8 mouse cellular contexts compared by ENCODE assay signal in genomic region chr10:80171760-80172526, GRCm38 (mm10). TPM values are rescaled to one million over a fixed set of nuclear protein-coding genes. Genes with fewer than 3 reads are reported as not detected.
DNase-seq lines count a peak whose midpoint lies in the region; ATAC-seq lines count a peak whose summit lies in the region.

No protein-coding gene starts in this region.

- H3K4me2 ChIP-seq in heart, embryonic 14.5 days (ENCODE audit: low read length): peak overlapping the region; percentile 74
- H3K4me2 ChIP-seq in limb, embryonic 12.5 days: peak overlapping the region; percentile 73
- H3K4me2 ChIP-seq in stomach, embryonic 15.5 days: peak overlapping the region; percentile 70

- DNase-seq in adrenal gland, adult (ENCODE audit: inconsistent age in 2 of 2, low spot score in 1 of 2): peak; percentile 60 to 72
- no peak for DNase-seq in adrenal gland, postnatal 36 days
- DNase-seq in retina, postnatal 1 day: peak; percentile 43
- DNase-seq in retina, embryonic 14.5 days (ENCODE audit: low spot score): no peak
- no peak for DNase-seq in testis, postnatal 14 days (ENCODE audit: low spot score)

- no peaks in the 10 kb centered on the region for H3K9me3 ChIP-seq in heart, embryonic 14.5 days (ENCODE audit: control insufficient read depth, low read length)
- no peaks in the 10 kb centered on the region for H3K9me3 ChIP-seq in limb, embryonic 12.5 days
- H3K9me3 ChIP-seq in stomach, embryonic 15.5 days: no peaks in the 10 kb centered on the region

- peak overlapping the region in 1 of 2 experiments; percentile 60; a peak in 1 of 4 replicates for H3K4me3 ChIP-seq in heart, embryonic 14.5 days (ENCODE audit: control insufficient read depth in 1 of 2, insufficient read depth in 1 of 2, low read depth in 1 of 2, low read length in 2 of 2)
- H3K4me3 ChIP-seq in limb, embryonic 12.5 days (replicated peaks): peak overlapping the region; percentile 54
- peak overlapping the region; percentile 60; the same call in 1 of the 2 replicates for H3K4me3 ChIP-seq in stomach, embryonic 15.5 days (replicated peaks)

- H3K9ac ChIP-seq in heart, embryonic 14.5 days (ENCODE audit: low read length): peak overlapping the region; percentile 71
- H3K9ac ChIP-seq in limb, embryonic 12.5 days (replicated peaks): peak overlapping the region; percentile 23; the same call in 1 of the 2 replicates
- H3K9ac ChIP-seq in stomach, embryonic 15.5 days: no peak overlapping the region

- peaks cover 10 to 31% of the 10 kb centered on the region in 2 experiments for H3K4me1 ChIP-seq in heart, embryonic 14.5 days (ENCODE audit: control insufficient read depth in 2 of 2, insufficient read depth in 2 of 2, low read length in 2 of 2)
- peaks cover 41% of the 10 kb centered on the region for H3K4me1 ChIP-seq in limb, embryonic 12.5 days (replicated peaks)
- peaks cover 40% of the 10 kb centered on the region for H3K4me1 ChIP-seq in stomach, embryonic 15.5 days

- ATAC-seq in heart, embryonic 14.5 days (ENCODE audit: insufficient number of reproducible peaks, insufficient read depth, low FRiP score, low read depth): no peak
- ATAC-seq in limb, embryonic 12.5 days (ENCODE audit: insufficient number of reproducible peaks, insufficient read depth, low FRiP score, low TSS enrichment, low read depth): no peak
- no peak for ATAC-seq in stomach, embryonic 15.5 days (ENCODE audit: insufficient read depth, low FRiP score, low read depth)

- peaks cover 33% of the 10 kb centered on the region for H3K36me3 ChIP-seq in heart, embryonic 14.5 days (ENCODE audit: control insufficient read depth, insufficient read depth, low read length)
- H3K36me3 ChIP-seq in limb, embryonic 12.5 days: peaks cover 34% of the 10 kb centered on the region
- peaks cover 27% of the 10 kb centered on the region for H3K36me3 ChIP-seq in stomach, embryonic 15.5 days

- H3K27me3 ChIP-seq in heart, embryonic 14.5 days (ENCODE audit: control insufficient read depth, insufficient read depth, low read length): no peaks in the 10 kb centered on the region
- H3K27me3 ChIP-seq in limb, embryonic 12.5 days: no peaks in the 10 kb centered on the region
- no peaks in the 10 kb centered on the region for H3K27me3 ChIP-seq in stomach, embryonic 15.5 days (replicated peaks)

- H3K27ac ChIP-seq in heart, embryonic 14.5 days (replicated peaks in 1 of 2; ENCODE audit: control insufficient read depth in 1 of 2, insufficient read depth in 1 of 2, low read depth in 2 of 2, low read length in 2 of 2): peak overlapping the region in 1 of 2 experiments; percentile 86; a peak in 2 of 4 replicates
- peak overlapping the region; percentile 74 for H3K27ac ChIP-seq in limb, embryonic 12.5 days
- H3K27ac ChIP-seq in stomach, embryonic 15.5 days: peak overlapping the region; percentile 93

- 82% methylated on average over 45 of the region's 45 CpGs for WGBS in heart, embryonic 14.5 days
- 85% methylated on average over 45 of the region's 45 CpGs for WGBS in limb, embryonic 12.5 days
- 81% methylated on average over 45 of the region's 45 CpGs for WGBS in stomach, embryonic 15.5 days

RNA-seq across cellular contexts. Expression of gene 1600002K03Rik, which starts 0.8 kb away (rescaled TPM):
- total RNA-seq in adrenal gland, postnatal 36 days (2021): 10 to 100 TPM; 16.8 to 19.1 TPM
- 7.7 and 11.1 TPM in 2 replicates for polyA plus RNA-seq in heart, embryonic 14.5 days (2014; fragmentation: Nextera tagmentation; extraction: Ambion mirVana)
- 9.1 and 9.5 TPM in 2 replicates for polyA plus RNA-seq in limb, embryonic 12.5 days (2016; fragmentation: Nextera tagmentation; extraction: Ambion mirVana)
- polyA plus RNA-seq in stomach, embryonic 15.5 days (2015; fragmentation: Nextera tagmentation; extraction: Ambion mirVana): 17.5 and 19.7 TPM in 2 replicates

RNA-seq across cellular contexts. Expression of gene Cirbp, which starts 6.2 kb away (rescaled TPM):
- total RNA-seq in adrenal gland, postnatal 36 days (2021): 100 to 1,000 TPM in 1 of 2 experiments, 10 to 100 TPM in 1; 35.0 to 104 TPM
- 79.4 and 80.7 TPM in 2 replicates for polyA plus RNA-seq in heart, embryonic 14.5 days (2014; fragmentation: Nextera tagmentation; extraction: Ambion mirVana)
- 166 and 175 TPM in 2 replicates for polyA plus RNA-seq in limb, embryonic 12.5 days (2016; fragmentation: Nextera tagmentation; extraction: Ambion mirVana)
- 90.3 and 103 TPM in 2 replicates for polyA plus RNA-seq in stomach, embryonic 15.5 days (2015; fragmentation: Nextera tagmentation; extraction: Ambion mirVana)

RNA-seq across cellular contexts. Expression of gene Efna2, which starts 7.3 kb away (rescaled TPM):
- total RNA-seq in adrenal gland, postnatal 36 days (2021): 1 to 10 TPM; 2.4 to 3.2 TPM
- 8.4 and 10.1 TPM in 2 replicates for polyA plus RNA-seq in heart, embryonic 14.5 days (2014; fragmentation: Nextera tagmentation; extraction: Ambion mirVana)
- 60.3 and 62.2 TPM in 2 replicates for polyA plus RNA-seq in limb, embryonic 12.5 days (2016; fragmentation: Nextera tagmentation; extraction: Ambion mirVana)
- 15.7 TPM in 2 replicates for polyA plus RNA-seq in stomach, embryonic 15.5 days (2015; fragmentation: Nextera tagmentation; extraction: Ambion mirVana)

RNA-seq across cellular contexts. Expression of gene Midn, which starts 23.9 kb away (rescaled TPM):
- 100 to 1,000 TPM; 104 to 188 TPM for total RNA-seq in adrenal gland, postnatal 36 days (2021)
- 21.2 and 25.8 TPM in 2 replicates for polyA plus RNA-seq in heart, embryonic 14.5 days (2014; fragmentation: Nextera tagmentation; extraction: Ambion mirVana)
- 30.6 and 38.0 TPM in 2 replicates for polyA plus RNA-seq in limb, embryonic 12.5 days (2016; fragmentation: Nextera tagmentation; extraction: Ambion mirVana)
- polyA plus RNA-seq in stomach, embryonic 15.5 days (2015; fragmentation: Nextera tagmentation; extraction: Ambion mirVana): 16.0 and 19.8 TPM in 2 replicates

RNA-seq across cellular contexts. Expression of gene Cbarp, which starts 31.3 kb away (rescaled TPM):
- total RNA-seq in adrenal gland, postnatal 36 days (2021): 100 to 1,000 TPM in 1 of 2 experiments, 10 to 100 TPM in 1; 57.5 to 205 TPM
- polyA plus RNA-seq in heart, embryonic 14.5 days (2014; fragmentation: Nextera tagmentation; extraction: Ambion mirVana): 1.6 and 2.6 TPM in 2 replicates
- 4.9 and 5.6 TPM in 2 replicates for polyA plus RNA-seq in limb, embryonic 12.5 days (2016; fragmentation: Nextera tagmentation; extraction: Ambion mirVana)
- polyA plus RNA-seq in stomach, embryonic 15.5 days (2015; fragmentation: Nextera tagmentation; extraction: Ambion mirVana): 5.1 and 6.7 TPM in 2 replicates

Comparison
In these comparisons a context has a peak if more than half of its experiments do, and no peak if none do; other contexts are left out.
1. DNase-seq: peak in adrenal gland, adult (2 of 2) and retina, postnatal 1 day (single experiment); none in adrenal gland, postnatal 36 days (0 of 2), retina, embryonic 14.5 days (single experiment) and testis, postnatal 14 days (single experiment).
2. Peak in every context shown above with its lines, with median percentiles within 50 percentile points of each other: H3K4me2 ChIP-seq.